Mouse (Mus musculus): Measurements from ENCODE around the gene Fes.

DNA sequence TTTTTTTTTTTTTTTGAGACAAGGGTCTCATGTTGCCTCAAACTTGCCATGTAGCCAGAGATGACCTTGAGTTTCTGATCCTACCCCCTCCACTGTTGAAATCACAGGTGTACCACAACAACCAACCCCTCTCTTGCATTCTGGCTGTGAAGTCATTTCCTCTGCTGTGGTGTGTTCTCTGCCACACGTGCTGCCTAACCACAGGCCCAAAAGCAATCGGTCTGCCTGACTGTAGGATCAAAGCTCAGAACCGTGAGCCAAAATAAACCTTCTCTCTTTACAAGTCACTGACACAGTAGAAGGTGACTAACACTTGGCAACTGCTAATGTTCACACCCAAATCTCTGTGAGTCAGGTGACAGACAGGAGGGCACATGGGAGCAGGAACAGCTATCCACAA lies 27.3 kb downstream of the Fes start:
- TF ChIP-seq CTCF (IDR thresholded peaks at IDR 0.05; ENCODE audit: extremely low read depth, insufficient read depth, insufficient read length, insufficient replicate concordance) (no peak), POLR2A (IDR thresholded peaks at IDR 0.05; ENCODE audit: low read depth, low read length) (no peak)

Measured in spleen, adult 2 months (tissue).